Mouse (Mus musculus): Measurements from ENCODE around the gene Trappc3l. TPM values are rescaled to one million over a fixed set of nuclear protein-coding genes. Genes with fewer than 3 reads are reported as not detected.

The Trappc3l gene
- polyA plus RNA-seq (2012), result not detected in 2 replicates

DNA sequence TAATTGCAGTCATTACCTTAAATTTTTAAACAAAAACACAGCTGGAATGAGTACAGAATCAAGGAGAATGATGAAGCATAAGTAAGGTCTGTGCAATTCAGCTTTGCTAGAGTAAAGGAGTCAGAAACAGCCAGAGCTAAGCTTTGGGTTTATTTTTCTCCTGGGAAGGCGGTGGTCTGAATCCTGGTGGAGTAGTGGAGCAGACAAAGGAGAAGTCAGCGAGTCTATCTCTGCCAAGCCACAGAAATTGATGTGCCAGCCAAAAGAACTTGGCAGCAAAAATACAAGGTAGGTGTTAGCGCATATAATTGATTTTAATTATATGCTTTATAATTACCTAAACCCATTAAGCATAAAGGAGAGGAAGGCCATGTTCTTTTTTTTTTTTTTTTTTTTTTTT lies at the start of gene Trappc3l:
TSS of gene Trappc3l (plus strand) at position 197 of the 400 bp plus-strand sequence.

DNA sequence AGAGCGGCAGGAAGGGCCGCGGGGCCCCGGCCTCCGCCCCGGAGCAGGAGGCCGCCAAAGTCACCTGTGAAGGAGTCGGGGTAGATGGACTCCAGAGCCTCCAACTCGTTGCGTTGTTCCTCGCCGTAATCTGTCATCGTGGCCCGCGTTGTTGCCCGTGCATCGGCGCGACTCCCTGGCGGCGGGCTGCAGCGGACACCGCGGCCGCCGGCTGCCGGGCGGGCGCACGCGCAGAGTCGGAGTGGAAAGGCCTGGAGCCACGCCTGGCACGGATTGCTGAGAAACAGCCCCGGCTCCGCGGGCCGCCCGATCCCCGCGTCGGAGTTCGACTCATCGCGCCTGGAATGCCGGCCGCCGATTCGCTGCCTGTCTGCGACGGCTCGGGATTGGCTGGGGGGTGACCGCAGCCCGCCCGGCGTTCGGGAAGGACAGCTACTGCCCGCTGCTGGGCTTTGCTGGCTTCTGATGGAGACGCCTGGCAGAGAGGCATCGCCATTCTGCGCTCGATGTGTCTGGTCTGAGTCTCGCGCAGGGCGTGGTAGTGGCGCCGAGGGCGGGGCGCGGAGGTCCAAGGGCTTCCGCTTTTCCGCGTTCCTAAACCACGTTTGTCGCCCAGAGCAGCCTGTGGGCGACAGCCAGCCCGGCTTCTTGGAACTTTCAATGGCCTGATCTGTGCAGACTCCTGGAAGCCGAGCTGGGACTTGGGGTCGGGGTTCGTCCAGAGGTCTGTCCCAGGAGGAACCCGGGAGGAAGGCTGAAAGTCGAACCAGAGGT lies 17.9 kb upstream of the Trappc3l start, which contains the start of gene Rwdd1:
TSS of gene Rwdd1 (minus strand) at position 323 of the 774 bp plus-strand sequence.

DNA sequence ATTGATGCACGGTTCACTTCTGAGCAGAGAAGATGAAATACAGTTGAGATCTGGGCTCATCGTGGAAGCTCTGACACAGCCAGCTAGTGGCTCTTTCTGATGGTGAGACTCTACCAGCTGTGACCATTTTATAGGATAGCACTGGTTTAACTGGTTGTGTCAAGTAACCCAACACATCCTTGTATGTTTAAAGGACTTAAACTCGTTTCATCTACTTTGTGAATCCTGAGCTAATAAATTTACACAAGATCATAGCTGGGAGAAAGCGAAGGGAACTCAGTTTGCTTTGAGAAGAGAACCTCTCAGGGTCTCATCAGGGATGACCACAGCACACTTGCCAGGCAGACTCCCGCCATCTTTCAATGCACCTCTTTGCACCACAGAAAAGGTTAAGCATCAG lies 6.8 kb downstream of the Trappc3l start, which contains the start of gene Calhm4:
TSS of gene Calhm4 (minus strand) at position 101 of the 400 bp plus-strand sequence.

DNA sequence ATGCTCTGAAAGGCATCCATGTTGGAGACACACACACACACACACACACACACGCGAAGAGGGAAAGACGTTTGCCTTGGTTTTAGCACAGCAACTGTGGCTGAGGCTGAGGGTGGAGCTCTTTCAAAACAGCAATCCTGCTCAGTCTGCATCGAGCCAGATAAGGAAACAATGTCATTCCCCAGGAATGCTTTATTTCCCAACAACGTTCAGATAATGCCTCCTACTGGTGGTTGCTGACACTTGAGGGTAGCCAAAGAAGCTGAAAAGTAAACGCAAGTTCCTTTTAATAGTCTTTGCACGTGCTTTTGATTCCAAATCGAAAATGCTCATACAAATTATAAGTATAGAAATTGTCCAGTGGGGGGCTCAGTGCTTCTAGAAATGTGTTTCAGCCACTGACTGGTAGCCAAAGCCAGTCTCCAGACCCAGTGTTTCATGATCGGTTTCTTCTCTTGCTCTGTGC lies 59.1 kb downstream of the Trappc3l start, which contains the start of gene Calhm5:
TSS of gene Calhm5 (minus strand) at position 102 of the 466 bp plus-strand sequence.

DNA sequence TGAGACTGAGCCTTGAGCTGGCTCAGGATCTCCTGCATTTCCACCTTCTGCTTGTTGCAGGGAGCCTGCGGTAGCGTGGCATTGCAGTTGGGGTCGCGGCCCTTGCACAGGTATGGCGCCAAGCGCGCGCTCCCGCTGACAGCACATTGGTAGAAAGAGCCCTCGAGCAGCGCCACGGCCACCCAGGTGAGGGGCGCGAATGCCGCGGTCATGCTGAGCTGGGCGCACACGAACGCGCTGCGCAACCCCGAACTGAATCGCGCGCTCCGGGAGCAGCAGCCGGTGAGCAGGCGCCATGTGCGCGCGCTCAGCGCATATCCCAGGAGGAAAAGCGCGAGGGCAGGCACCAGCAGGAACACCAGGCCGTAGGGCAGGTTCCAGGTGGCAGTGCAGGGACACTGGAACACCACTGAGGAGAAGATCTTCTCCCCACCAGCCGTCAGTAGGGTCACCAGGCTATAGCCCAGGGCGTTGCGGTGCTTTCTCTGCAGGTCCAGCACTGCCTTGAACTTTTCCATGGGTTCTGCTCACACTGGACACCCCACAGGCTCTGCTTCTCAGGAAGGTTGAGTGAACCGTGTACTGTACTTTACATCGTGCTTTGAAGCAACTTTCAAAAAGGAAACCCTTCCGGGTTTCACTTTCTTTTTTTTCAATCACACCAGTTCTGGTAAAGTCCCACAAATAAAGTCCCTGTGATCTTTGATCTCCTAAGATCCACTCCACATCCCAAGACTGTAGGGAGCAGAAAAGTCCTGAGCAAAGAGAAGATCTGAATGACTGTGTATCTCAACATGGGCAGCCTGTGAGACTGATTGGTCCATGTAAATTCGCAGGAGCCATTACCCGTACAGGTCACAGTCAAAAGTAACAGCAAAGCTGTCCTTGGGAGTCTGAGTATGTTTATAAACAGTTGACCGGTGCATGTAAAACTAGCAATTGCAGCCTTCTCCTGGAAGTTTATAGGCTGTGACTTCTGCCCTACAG lies 90.3 kb downstream of the Trappc3l start, which contains the start of gene Calhm6:
TSS of gene Calhm6 (minus strand) at position 593 of the 987 bp plus-strand sequence.

Other genes starting within 250 kb of the Trappc3l start
- gene Sult3a1, start 179.9 kb upstream of the Trappc3l start, polyA plus RNA-seq (2012), result not detected in 2 replicates
- gene Rsph4a, start 132.5 kb upstream of the Trappc3l start, polyA plus RNA-seq (2012), result not detected in 2 replicates
- gene Zup1, start 86.3 kb upstream of the Trappc3l start, polyA plus RNA-seq (2012), result 1.5 and 2.1 TPM in 2 replicates
- gene Rwdd1, start 18.0 kb upstream of the Trappc3l start, polyA plus RNA-seq (2012), result 66.6 and 78.3 TPM in 2 replicates
- not detected in 2 replicates for gene Calhm4, start 6.7 kb downstream of the Trappc3l start, polyA plus RNA-seq (2012)
- gene Calhm5, start 58.9 kb downstream of the Trappc3l start, polyA plus RNA-seq (2012), result not detected in 2 replicates
- gene Calhm6, start 90.4 kb downstream of the Trappc3l start, polyA plus RNA-seq (2012), result 3.2 and 3.6 TPM in 2 replicates
- 0.12 and 0.20 TPM in 2 replicates for gene Dse, start 170.1 kb downstream of the Trappc3l start, polyA plus RNA-seq (2012)
- 28.3 and 43.9 TPM in 2 replicates for gene Tspyl1, start 244.6 kb downstream of the Trappc3l start, polyA plus RNA-seq (2012)

Data from megakaryocyte-erythroid progenitor cell, adult 5 weeks (primary cell).